Mouse (Mus musculus): ENCODE measurements around the gene Styxl1. TPM values are rescaled to one million over a fixed set of nuclear protein-coding genes. Genes with fewer than 3 reads are reported as not detected.

The Styxl1 gene
- total RNA-seq, 4 experiments from 2014 or later, result 0.38 to 0.77 (median 0.73) TPM; not detected in 1

- no peak for DNase-seq
Observed at GRCm38 (mm10) chr5:135725391-135725841, 52.8 kb downstream of the Styxl1 start.

DNA sequence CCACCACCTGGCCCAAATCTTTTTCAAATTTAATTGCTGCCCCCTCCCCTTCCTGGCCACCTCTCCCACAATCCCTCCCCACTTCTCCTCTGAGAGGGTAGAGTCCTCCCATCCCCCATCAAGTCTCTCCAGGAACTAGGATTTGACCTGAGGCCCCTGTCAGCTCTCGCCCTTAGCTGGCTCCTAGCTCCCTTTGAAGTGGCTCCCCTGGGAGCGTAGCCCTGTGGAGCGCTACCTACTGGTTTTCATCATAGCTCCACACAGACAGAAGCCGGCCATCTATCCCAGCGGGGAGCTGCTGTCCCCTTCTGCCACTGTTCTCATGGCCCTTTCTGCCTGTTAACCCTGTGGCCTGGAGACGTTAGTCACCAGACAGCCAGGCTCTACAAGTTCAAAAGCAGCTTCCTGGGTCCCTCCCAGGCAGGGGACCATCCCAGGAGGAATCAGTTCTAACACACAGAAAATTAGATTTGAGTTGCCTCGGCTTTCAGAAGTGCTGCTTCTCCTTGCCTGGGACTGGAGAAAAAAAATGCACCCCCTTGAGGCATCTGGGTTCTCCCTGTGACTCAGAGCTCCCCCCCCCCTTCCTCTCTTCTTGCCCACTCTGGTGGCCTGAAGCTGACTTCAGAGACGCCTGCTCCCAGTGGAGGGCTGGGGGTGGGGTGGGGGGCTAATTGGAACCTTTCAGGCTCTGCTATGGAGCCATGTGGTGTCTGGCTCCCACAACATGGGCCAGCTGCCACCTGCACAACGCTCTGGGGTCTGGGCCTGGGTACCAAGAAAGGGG lies 53.5 kb downstream of the Styxl1 start:
- no peak for DNase-seq

DNA sequence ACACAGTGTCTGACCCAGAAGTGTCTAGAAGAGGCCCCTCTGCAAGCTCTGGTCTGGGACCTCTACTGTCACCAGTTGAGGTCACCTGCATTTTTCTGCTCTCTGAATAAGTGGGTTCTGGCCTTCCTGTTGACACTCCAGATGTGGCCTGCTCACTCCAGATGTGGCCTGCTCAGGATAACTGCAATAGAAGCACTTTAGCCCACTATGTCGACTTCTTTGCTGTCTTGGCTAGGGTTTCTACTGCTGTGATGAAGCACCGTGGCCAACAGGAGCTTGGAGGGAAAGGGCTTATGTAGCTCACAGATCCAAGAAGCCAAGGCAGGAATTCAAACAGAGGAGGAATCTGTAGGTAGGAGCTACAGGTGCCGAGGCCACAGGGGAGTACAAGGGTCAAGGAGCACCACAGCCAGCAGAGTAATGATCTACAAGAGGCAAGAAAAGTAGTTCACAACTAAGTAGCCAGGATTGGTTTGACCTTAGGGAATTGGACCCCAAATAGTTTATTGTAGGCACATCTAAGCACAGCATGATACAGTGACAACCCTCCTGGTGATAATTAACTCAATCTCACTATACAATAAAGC lies 54.9 kb downstream of the Styxl1 start:
- no peak for DNase-seq

GRCm38 (mm10) chr5:135722121-135722520 lies 56.1 kb downstream of the Styxl1 start:
- DNase-seq, result peak; percentile 89

GRCm38 (mm10) chr5:135721076-135721475 lies 57.1 kb downstream of the Styxl1 start:
- DNase-seq, result no peak

- DNase-seq, result no peak
Observed at GRCm38 (mm10) chr5:135720121-135720520, 58.1 kb downstream of the Styxl1 start.

GRCm38 (mm10) chr5:135719586-135720120 lies 58.5 kb downstream of the Styxl1 start:
- no peak for DNase-seq

DNA sequence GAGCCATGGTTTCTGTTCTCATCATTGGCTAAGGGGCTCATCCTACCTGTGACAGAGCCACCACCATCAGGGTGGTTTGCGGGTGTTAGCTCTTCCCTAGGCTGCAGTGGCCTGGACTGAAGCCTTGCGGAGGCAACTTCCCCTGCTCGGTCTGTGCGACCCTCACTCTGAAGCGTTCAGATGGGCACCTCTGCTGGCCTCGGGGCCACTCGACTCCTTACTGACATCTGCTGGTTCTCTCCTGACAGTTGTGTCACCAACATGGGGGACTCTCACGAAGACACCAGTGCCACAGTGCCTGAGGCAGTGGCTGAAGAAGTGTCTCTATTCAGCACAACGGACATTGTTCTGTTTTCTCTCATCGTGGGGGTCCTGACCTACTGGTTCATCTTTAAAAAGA lies 62.6 kb downstream of the Styxl1 start:
- DNase-seq, result no peak

DNA sequence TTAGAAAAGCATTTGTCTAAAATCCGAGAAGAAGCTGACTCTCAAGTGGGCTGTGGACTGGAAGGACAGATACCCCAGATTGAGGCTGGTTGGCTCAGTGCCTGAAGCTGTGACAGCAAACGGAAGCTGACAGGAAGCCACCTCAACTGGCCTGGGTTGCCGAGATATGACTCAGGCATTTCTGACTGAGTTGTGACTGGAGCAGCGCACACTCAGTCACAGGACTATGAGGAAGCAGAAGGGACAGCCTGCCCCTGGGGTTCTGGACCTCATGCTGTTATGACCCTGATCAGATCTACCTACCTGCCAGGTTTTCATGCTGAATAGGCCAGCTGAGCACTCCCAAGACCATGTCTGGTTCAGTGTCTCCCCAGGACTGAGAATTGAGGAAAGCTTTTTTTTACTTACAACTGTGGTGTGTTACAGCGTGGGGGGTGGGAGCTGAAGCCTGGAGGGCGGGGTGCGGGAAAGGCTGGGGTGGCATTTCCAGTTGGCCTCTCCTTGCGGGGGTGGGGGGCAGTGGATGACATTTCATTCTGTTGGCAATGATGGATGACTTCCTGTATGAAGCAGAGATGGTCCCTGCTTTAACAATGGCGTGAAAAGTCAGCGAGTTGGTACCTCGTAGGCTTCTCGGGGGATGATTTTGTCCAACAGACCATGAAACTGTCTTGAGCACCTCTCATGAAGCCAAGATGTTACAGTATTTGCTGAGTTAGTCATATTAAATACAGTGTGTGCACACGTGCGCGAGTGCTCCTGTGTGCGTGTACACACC lies 64.6 kb downstream of the Styxl1 start:
- DNase-seq, result peak; percentile 85

GRCm38 (mm10) chr5:135712803-135713202 lies 65.4 kb downstream of the Styxl1 start:
- no peak for DNase-seq

GRCm38 (mm10) chr5:135711582-135712355 lies 66.4 kb downstream of the Styxl1 start:
- DNase-seq, result no peak

DNA sequence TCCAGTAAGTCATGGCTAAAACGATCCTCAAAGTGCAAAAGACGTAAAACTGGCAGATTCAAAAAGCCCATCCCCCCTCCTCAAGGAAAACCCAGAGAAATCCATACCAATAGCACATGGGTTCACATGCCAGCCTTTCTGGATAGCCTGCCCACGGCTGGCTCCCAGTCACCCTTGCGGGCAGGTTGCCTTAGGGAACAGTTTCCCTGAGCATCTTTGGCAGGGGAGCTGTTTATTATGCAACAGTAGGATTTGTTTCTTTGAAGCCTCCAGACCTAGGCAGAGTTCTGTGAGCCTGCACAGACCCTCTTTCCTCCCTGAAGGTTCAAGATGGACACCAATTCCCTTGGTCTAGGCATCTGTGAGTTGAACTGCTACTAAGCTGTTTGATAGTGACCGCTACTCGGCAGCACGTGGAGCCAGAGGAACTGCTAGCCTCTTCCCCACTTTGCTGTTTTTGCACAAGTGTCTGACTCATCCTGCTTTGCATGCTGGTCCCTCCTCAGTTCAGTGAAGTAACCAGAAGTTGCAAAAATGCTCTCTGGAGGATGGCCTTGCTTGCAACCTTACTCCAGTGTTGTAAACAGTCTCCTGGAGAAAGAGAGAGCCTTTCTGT lies 67.5 kb downstream of the Styxl1 start:
- peak; percentile 77 for DNase-seq

DNA sequence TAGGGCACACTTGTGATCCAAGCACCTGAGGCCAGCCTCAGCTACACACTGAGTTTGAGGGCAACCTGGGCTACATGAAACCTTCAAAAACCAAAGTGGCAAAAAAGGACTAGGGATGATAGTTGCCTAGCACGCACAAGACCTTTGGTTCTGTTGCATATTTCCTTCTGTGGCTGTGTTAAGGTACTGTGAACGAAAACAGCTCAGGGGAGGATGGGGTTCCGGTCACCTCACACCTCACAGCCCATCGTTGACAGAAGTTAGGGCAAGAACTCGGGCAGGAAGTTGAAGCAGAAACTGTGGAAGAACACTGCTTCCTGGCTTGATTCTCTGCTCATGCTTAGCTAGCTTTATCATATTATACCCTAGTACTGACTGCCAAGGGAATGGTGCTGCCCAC lies 68.5 kb downstream of the Styxl1 start:
- DNase-seq, result no peak

DNA sequence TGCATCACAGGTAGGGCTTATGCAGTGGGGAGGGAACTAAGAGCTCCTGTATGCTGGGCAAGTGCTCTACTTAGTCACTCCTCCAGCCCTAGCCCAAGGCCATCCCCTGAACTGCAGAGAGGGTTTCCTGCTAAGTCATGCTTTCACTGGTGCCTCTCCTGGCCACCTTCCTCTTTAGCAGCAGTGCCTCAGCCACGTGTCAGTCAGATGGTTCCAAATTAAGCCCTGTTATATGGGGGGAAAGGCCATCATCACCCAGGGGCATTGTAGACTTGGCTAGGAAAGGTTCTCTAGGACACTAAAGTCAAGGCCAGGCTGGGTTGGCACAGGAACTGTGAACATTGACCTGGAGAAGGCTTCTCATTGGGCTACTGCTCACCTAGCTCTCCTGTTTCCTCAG lies 70.3 kb downstream of the Styxl1 start:
- peak; percentile 83 for DNase-seq

DNA sequence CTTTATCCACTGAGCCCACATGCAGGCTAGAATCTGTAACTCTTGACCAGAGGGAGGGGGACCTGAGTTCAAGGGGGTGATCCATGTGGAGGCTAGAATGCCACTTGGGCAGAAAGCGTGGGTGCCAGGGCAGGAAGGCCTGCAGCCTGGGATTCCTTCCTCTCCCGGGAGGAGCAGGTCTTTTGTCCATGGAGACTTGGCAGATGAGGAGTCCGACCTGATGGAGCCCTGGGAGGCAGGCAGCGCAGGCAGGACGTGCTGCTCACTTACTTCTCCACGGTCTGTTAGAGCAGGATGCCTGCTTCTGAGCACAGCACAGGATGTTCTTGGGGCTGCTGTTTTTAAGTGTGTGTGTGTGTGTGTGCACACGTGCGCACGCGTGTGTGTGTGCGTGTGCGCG lies 71.1 kb downstream of the Styxl1 start:
- no peak for DNase-seq

- DNase-seq, result no peak
Observed at GRCm38 (mm10) chr5:135705383-135705782, 72.8 kb downstream of the Styxl1 start.

DNA sequence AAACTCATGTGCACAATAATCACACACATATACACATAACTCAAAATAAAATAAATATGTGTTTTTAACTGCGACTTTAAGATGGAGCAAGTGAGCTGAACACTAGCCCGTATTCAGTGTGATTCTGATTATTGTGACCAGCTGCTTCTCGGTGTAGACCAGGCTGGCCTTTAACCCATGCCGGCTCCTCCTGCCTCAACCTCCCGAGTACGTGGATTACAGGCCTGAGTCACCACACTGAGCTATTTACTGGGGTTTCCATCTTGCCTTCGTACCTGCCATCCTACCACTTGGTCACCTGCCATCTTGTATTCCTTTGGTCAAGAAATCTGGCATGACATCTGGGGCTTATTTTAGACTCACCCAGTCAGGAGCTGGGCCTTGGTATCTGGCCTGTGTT lies 74.8 kb downstream of the Styxl1 start:
- DNase-seq, result no peak

- peak; percentile 71 for DNase-seq
Observed at GRCm38 (mm10) chr5:135702682-135703192, 75.4 kb downstream of the Styxl1 start.

DNA sequence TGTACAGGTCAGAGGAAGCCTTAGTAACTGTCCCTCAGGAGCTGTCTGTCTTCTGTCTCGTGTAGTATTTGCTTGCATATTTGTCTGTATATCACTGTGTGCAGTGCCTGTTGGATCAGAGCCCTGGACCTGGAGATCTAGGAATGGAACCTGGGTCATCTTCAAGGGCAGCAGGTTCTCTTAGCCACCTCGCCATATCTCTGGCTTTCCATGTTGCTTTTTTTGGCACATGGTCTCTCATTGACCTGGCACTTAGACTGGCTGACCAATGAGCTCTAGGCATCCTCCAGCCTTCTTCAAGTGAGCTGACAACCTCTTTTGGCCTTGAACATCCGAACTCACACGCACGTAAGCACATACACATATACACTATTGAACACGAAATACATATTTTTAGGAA lies 76.0 kb downstream of the Styxl1 start:
- DNase-seq, result no peak

DNA sequence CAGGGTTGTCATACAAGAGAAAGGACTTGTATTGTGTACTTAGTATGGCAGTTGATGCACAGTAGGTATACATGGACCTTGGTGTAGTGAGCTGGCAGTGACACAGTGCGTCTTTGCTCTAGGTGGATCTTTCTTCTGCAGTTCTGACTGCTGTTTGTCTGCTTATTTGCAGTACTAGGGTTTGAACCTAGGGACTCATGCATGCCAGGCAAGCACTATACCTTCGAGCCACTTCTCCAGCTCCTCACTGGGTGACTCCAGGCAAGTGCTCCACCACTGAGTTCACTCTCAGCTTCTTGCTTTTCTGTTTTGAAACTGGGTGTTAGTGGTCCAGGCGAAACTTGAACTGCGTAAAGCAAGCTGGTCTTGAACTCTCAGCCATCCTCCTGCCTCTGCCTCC lies 76.6 kb downstream of the Styxl1 start:
- no peak for DNase-seq

DNA sequence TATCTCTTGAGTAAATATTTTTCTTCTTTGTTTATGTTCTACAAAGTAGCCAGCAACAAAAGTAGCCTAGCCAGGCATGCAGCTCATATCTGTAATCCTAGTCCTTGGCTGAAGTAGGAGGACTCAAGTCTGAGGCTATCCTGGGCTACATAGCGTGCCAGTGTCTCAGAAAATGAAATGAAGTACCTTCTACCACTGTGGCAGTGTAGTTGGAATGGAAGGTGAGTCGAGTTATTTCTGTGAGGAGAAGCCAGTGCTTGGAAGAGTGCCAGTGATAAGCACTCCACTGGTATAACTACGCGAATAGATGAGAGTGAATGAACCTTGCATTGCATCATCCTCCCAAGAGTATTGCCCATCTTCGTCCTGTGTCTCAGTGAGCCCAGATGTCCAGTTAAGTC lies 80.5 kb downstream of the Styxl1 start:
- DNase-seq, result no peak
